Mouse (Mus musculus): ENCODE results near the gene Polm. TPM values are rescaled to one million over a fixed set of nuclear protein-coding genes. Genes with fewer than 3 reads are reported as not detected.

Gene Polm
- polyA plus RNA-seq, 1 experiment from 2014 or later: 1.9 TPM

- no peaks in the 10 kb centered on the region for H3K36me3 ChIP-seq (replicated peaks)
- H3K27me3 ChIP-seq: no peaks in the 10 kb centered on the region
- H3K4me1 ChIP-seq (replicated peaks): no peaks in the 10 kb centered on the region
- H3K4me2 ChIP-seq: no peak overlapping the region
- H3K27ac ChIP-seq (replicated peaks): no peak overlapping the region
- ATAC-seq (ENCODE audit: insufficient read depth): no peak
- no peaks in the 10 kb centered on the region for H3K9me3 ChIP-seq (replicated peaks)
- WGBS (ENCODE audit: insufficient replicate concordance): 43% methylated on average over 1 of the region's 1 CpGs
- no peak overlapping the region for H3K9ac ChIP-seq
- H3K4me3 ChIP-seq (replicated peaks): no peak overlapping the region
Observed at GRCm38 (mm10) chr11:5852314-5852713, 14.5 kb upstream of the Polm start.

GRCm38 (mm10) chr11:5851021-5851736 is 13.4 kb upstream of the Polm start:
- WGBS (ENCODE audit: insufficient replicate concordance): 52% methylated on average over 4 of the region's 4 CpGs
- H3K4me2 ChIP-seq: no peak overlapping the region
- ATAC-seq (ENCODE audit: insufficient read depth): no peak
- H3K36me3 ChIP-seq (replicated peaks): no peaks in the 10 kb centered on the region
- no peak overlapping the region for H3K27ac ChIP-seq (replicated peaks)
- no peaks in the 10 kb centered on the region for H3K4me1 ChIP-seq (replicated peaks)
- H3K27me3 ChIP-seq: no peaks in the 10 kb centered on the region
- no peak overlapping the region for H3K9ac ChIP-seq
- H3K9me3 ChIP-seq (replicated peaks): no peaks in the 10 kb centered on the region
- no peak overlapping the region for H3K4me3 ChIP-seq (replicated peaks)

- no peaks in the 10 kb centered on the region for H3K27me3 ChIP-seq
- H3K4me3 ChIP-seq (replicated peaks): no peak overlapping the region
- H3K9me3 ChIP-seq (replicated peaks): no peaks in the 10 kb centered on the region
- H3K9ac ChIP-seq: no peak overlapping the region
- no peaks in the 10 kb centered on the region for H3K4me1 ChIP-seq (replicated peaks)
- 57% methylated on average over 5 of the region's 5 CpGs for WGBS (ENCODE audit: insufficient replicate concordance)
- H3K27ac ChIP-seq (replicated peaks): no peak overlapping the region
- ATAC-seq (ENCODE audit: insufficient read depth): no peak
- H3K4me2 ChIP-seq: no peak overlapping the region
- H3K36me3 ChIP-seq (replicated peaks): no peaks in the 10 kb centered on the region
Observed at GRCm38 (mm10) chr11:5850452-5850851, 12.6 kb upstream of the Polm start.

GRCm38 (mm10) chr11:5849316-5849715 is 11.5 kb upstream of the Polm start:
- no peaks in the 10 kb centered on the region for H3K36me3 ChIP-seq (replicated peaks)

GRCm38 (mm10) chr11:5848741-5849140 is 10.9 kb upstream of the Polm start:
- H3K4me2 ChIP-seq: no peak overlapping the region
- H3K9me3 ChIP-seq (replicated peaks): no peaks in the 10 kb centered on the region
- 56% methylated on average over 6 of the region's 6 CpGs for WGBS (ENCODE audit: insufficient replicate concordance)
- no peaks in the 10 kb centered on the region for H3K4me1 ChIP-seq (replicated peaks)
- H3K36me3 ChIP-seq (replicated peaks): no peaks in the 10 kb centered on the region
- no peak overlapping the region for H3K9ac ChIP-seq
- ATAC-seq (ENCODE audit: insufficient read depth): no peak
- H3K27me3 ChIP-seq: no peaks in the 10 kb centered on the region
- no peak overlapping the region for H3K27ac ChIP-seq (replicated peaks)
- no peak overlapping the region for H3K4me3 ChIP-seq (replicated peaks)

More at GRCm38 (mm10) chr11:5849316-5849715, 11.5 kb upstream of the Polm start:
- Histone ChIP-seq H3K27me3 (no peaks in the 10 kb centered on the region), H3K9ac (no peak overlapping the region), H3K9me3 (replicated peaks) (no peaks in the 10 kb centered on the region), H3K27ac (replicated peaks) (no peak overlapping the region), H3K4me1 (replicated peaks) (no peaks in the 10 kb centered on the region), H3K4me2 (no peak overlapping the region), H3K4me3 (replicated peaks) (no peak overlapping the region)
- 29% methylated on average over 2 of the region's 2 CpGs for WGBS (ENCODE audit: insufficient replicate concordance)
- ATAC-seq (ENCODE audit: insufficient read depth): no peak

- 43% methylated on average over 7 of the region's 7 CpGs for WGBS (ENCODE audit: insufficient replicate concordance)
- no peak for ATAC-seq (ENCODE audit: insufficient read depth)
- Histone ChIP-seq H3K9me3 (replicated peaks) (no peaks in the 10 kb centered on the region), H3K36me3 (replicated peaks) (no peaks in the 10 kb centered on the region), H3K4me1 (replicated peaks) (no peaks in the 10 kb centered on the region), H3K4me2 (no peak overlapping the region), H3K9ac (no peak overlapping the region), H3K27ac (replicated peaks) (no peak overlapping the region), H3K27me3 (no peaks in the 10 kb centered on the region), H3K4me3 (replicated peaks) (no peak overlapping the region)
Observed at GRCm38 (mm10) chr11:5846639-5847345, 9.0 kb upstream of the Polm start.

- WGBS (ENCODE audit: insufficient replicate concordance): 67% methylated on average over 3 of the region's 3 CpGs
- Histone ChIP-seq H3K9me3 (replicated peaks) (no peaks in the 10 kb centered on the region), H3K27me3 (no peaks in the 10 kb centered on the region), H3K27ac (replicated peaks) (no peak overlapping the region), H3K4me1 (replicated peaks) (peaks cover 1% of the 10 kb centered on the region), H3K4me3 (replicated peaks) (no peak overlapping the region), H3K4me2 (no peak overlapping the region), H3K9ac (no peak overlapping the region), H3K36me3 (replicated peaks) (no peaks in the 10 kb centered on the region)
- ATAC-seq (ENCODE audit: insufficient read depth): no peak
Observed at GRCm38 (mm10) chr11:5843131-5843530, 5.3 kb upstream of the Polm start.

GRCm38 (mm10) chr11:5841751-5842150 is 3.9 kb upstream of the Polm start:
- Histone ChIP-seq H3K9me3 (replicated peaks) (no peaks in the 10 kb centered on the region), H3K4me3 (replicated peaks) (no peak overlapping the region), H3K4me2 (no peak overlapping the region), H3K27ac (replicated peaks) (no peak overlapping the region), H3K27me3 (no peaks in the 10 kb centered on the region), H3K36me3 (replicated peaks) (no peaks in the 10 kb centered on the region), H3K9ac (no peak overlapping the region), H3K4me1 (replicated peaks) (peaks cover 14% of the 10 kb centered on the region)
- ATAC-seq (ENCODE audit: insufficient read depth): no peak
- WGBS (ENCODE audit: insufficient replicate concordance): 65% methylated on average over 2 of the region's 2 CpGs

GRCm38 (mm10) chr11:5840346-5840745 is 2.5 kb upstream of the Polm start:
- Histone ChIP-seq H3K4me3 (replicated peaks) (no peak overlapping the region), H3K27ac (replicated peaks) (no peak overlapping the region), H3K9ac (no peak overlapping the region), H3K4me2 (no peak overlapping the region), H3K27me3 (no peaks in the 10 kb centered on the region), H3K36me3 (replicated peaks) (no peaks in the 10 kb centered on the region), H3K4me1 (replicated peaks) (peaks cover 22% of the 10 kb centered on the region), H3K9me3 (replicated peaks) (no peaks in the 10 kb centered on the region)
- no peak for ATAC-seq (ENCODE audit: insufficient read depth)
- WGBS (ENCODE audit: insufficient replicate concordance): 70% methylated on average over 7 of the region's 7 CpGs

GRCm38 (mm10) chr11:5836126-5836525 is 1.7 kb downstream of the Polm start:
- Histone ChIP-seq H3K4me3 (replicated peaks) (no peak overlapping the region), H3K27me3 (no peaks in the 10 kb centered on the region), H3K9me3 (replicated peaks) (no peaks in the 10 kb centered on the region), H3K36me3 (replicated peaks) (peaks cover 5% of the 10 kb centered on the region; the same call in 1 of the 2 replicates), H3K4me2 (0 out of 2 replicates have a peak overlapping the region, but pooled peaks have one; percentile 10), H3K9ac (no peak overlapping the region), H3K4me1 (replicated peaks) (peaks cover 22% of the 10 kb centered on the region), H3K27ac (replicated peaks) (no peak overlapping the region)
- ATAC-seq (ENCODE audit: insufficient read depth): no peak
- WGBS (ENCODE audit: insufficient replicate concordance): 88% methylated on average over 1 of the region's 1 CpGs

- Histone ChIP-seq H3K9ac (no peak overlapping the region), H3K4me1 (replicated peaks) (peaks cover 22% of the 10 kb centered on the region), H3K36me3 (replicated peaks) (peaks cover 10% of the 10 kb centered on the region; the same call in 1 of the 2 replicates), H3K27ac (replicated peaks) (no peak overlapping the region), H3K27me3 (no peaks in the 10 kb centered on the region), H3K9me3 (replicated peaks) (no peaks in the 10 kb centered on the region), H3K4me2 (no peak overlapping the region), H3K4me3 (replicated peaks) (no peak overlapping the region)
- ATAC-seq (ENCODE audit: insufficient read depth): no peak
- WGBS (ENCODE audit: insufficient replicate concordance): 78% methylated on average over 7 of the region's 7 CpGs
Observed at GRCm38 (mm10) chr11:5835057-5835456, 2.8 kb downstream of the Polm start.
